Mouse (Mus musculus) intestine, embryonic 15.5 days (tissue): Measurements from ENCODE around the gene Hfe2. TPM values are rescaled to one million over a fixed set of nuclear protein-coding genes. Genes with fewer than 3 reads are reported as not detected.
"Not testable (repeated sequence)": the region's sequence is repeated elsewhere in the genome, so short reads cannot be mapped to it uniquely, and the experiment has no call there.

Experiments used
- ATAC-seq: fragments of 200-750 bp; cut with Nextera tagmentation; 2 replicates; pipeline ENCODE4 v1.8.0; 2017; ENCODE audit warnings: moderate TSS enrichment, moderate library complexity
- H3K27ac ChIP-seq: fragments of 300-500 bp; sonication (generic); 2 replicates; pipeline ENCODE4 v1.5.1; 2015; ENCODE audit warnings: mild to moderate bottlenecking, inconsistent platforms
- H3K27me3 ChIP-seq: fragments of 300-500 bp; sonication (generic); replicated peaks from 2 replicates; pipeline ENCODE4 v1.6.1; 2015; ENCODE audit warnings: inconsistent platforms
- H3K36me3 ChIP-seq: fragments of 300-500 bp; sonication (generic); 2 replicates; pipeline ENCODE4 v1.6.1; 2015; ENCODE audit warnings: inconsistent platforms
- H3K4me1 ChIP-seq: fragments of 300-500 bp; sonication (generic); replicated peaks from 2 replicates; pipeline ENCODE4 v1.6.1; 2015; ENCODE audit warnings: inconsistent platforms
- H3K4me2 ChIP-seq: fragments of 300-500 bp; sonication (generic); replicated peaks from 2 replicates; pipeline ENCODE4 v1.6.1; 2015; ENCODE audit warnings: mild to moderate bottlenecking, inconsistent platforms
- H3K4me3 ChIP-seq: fragments of 300-500 bp; sonication (generic); replicated peaks from 2 replicates; pipeline ENCODE4 v1.5.1; 2015; ENCODE audit warnings: inconsistent platforms
- H3K9ac ChIP-seq: fragments of 300-500 bp; sonication (generic); 2 replicates; pipeline ENCODE4 v1.6.1; 2015; ENCODE audit warnings: inconsistent platforms
- H3K9me3 ChIP-seq: fragments of 300-500 bp; sonication (generic); 2 replicates; pipeline ENCODE4 v1.6.1; 2016; ENCODE audit warnings: inconsistent platforms
- WGBS: fragments of 180-500 bp; shearing (Covaris S2); methylation state at CpG from one replicate; pipeline ENCODE4 v1.1.7; 2015; 5-methylcytosine and 5-hydroxymethylcytosine counted together
- polyA plus RNA-seq: library from polyadenylated mRNA; unstranded; fragments of >200 nt; fragmentation: Nextera tagmentation; extraction: Ambion mirVana; gene quantifications from 2 replicates; pipeline ENCODE4 v1.2.1, GENCODE M21; 2015

Hfe2 gene
- polyA plus RNA-seq, 1 experiment from 2014 or later = 0.29 TPM

DNA sequence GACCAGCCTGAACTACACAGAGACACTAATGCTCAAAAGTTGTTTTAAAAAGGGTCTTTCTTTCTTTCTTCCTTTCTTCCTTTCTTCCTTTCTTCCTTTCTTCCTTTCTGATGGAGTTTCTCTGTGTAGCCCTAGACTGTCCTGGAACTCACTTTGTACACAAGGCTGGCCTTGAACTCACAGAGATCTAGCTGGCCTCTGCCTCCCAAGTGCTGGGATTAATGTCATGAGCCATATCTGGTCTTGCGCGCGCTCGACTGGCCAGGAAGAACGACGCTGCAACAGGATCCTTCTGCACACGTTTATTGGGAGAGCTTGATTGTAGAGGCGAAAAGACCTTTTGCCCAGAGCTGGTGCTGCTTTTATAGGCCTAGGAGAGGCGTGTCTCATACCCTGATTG, 17.0 kb upstream of the Hfe2 start:
- 90% methylated on average over 8 of the region's 9 CpGs for WGBS
- not testable (repeated sequence) for H3K36me3 ChIP-seq, H3K4me3 ChIP-seq, H3K27me3 ChIP-seq, H3K9me3 ChIP-seq, H3K9ac ChIP-seq, ATAC-seq, H3K4me1 ChIP-seq, H3K27ac ChIP-seq, H3K4me2 ChIP-seq

DNA sequence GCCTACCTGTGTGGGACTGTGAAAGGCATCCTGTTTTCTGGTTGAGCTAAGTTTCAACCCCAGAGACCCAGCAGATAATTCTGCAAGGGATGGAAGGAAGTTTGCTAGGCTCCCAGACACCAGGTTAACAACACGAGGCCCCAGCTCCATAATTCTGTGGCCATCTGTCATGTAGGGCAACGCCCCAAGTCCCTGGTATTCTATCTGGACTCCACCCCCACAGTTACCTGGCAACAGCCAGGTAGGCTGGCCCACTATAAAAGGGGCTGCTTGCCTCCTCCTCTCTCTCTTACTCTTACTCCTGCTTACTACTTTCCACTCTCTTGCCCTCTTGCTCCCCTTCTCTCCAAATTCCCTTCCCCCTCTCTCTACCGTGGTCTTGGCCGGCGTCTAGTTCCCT, 4.8 kb upstream of the Hfe2 start:
- H3K27me3 ChIP-seq = 0 out of 2 replicates have a peak, but pooled peaks cover 2% of the 10 kb centered on the region
- 25% methylated on average over 5 of the region's 5 CpGs for WGBS
- peak; percentile 79 for ATAC-seq
- H3K4me2 ChIP-seq = 0 out of 2 replicates have a peak overlapping the region, but pooled peaks have one; percentile 24
- H3K9me3 ChIP-seq = no peaks in the 10 kb centered on the region
- no peaks in the 10 kb centered on the region for H3K4me1 ChIP-seq
- H3K36me3 ChIP-seq = no peaks in the 10 kb centered on the region
- no peak overlapping the region for H3K4me3 ChIP-seq
- H3K27ac ChIP-seq = no peak overlapping the region
- no peak overlapping the region for H3K9ac ChIP-seq

DNA sequence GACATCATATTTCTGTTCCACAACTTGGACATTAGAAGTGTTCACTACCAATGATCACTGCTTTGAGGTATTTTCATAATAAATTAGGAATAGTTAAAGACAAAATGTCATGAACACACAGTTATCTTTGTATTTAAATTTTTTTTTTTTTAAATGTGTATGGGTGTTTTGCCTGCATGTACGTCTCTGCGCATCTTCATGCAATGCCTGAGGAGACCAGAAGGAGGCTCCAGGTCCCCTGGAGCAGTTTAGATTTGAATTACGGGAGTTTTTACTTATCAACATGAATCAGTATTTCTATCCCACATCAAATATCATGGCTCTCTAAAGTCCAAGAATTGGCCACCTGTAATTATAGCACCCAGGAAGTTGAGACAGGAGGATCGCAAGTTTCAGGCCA, 2.8 kb upstream of the Hfe2 start:
- Histone ChIP-seq H3K4me3 (no peak overlapping the region), H3K4me1 (peaks cover 5% of the 10 kb centered on the region), H3K9ac (no peak overlapping the region), H3K9me3 (no peaks in the 10 kb centered on the region), H3K36me3 (no peaks in the 10 kb centered on the region), H3K27ac (no peak overlapping the region), H3K4me2 (no peak overlapping the region), H3K27me3 (peaks cover 16% of the 10 kb centered on the region)
- WGBS = 65% methylated on average over 4 of the region's 4 CpGs
- no peak for ATAC-seq

DNA sequence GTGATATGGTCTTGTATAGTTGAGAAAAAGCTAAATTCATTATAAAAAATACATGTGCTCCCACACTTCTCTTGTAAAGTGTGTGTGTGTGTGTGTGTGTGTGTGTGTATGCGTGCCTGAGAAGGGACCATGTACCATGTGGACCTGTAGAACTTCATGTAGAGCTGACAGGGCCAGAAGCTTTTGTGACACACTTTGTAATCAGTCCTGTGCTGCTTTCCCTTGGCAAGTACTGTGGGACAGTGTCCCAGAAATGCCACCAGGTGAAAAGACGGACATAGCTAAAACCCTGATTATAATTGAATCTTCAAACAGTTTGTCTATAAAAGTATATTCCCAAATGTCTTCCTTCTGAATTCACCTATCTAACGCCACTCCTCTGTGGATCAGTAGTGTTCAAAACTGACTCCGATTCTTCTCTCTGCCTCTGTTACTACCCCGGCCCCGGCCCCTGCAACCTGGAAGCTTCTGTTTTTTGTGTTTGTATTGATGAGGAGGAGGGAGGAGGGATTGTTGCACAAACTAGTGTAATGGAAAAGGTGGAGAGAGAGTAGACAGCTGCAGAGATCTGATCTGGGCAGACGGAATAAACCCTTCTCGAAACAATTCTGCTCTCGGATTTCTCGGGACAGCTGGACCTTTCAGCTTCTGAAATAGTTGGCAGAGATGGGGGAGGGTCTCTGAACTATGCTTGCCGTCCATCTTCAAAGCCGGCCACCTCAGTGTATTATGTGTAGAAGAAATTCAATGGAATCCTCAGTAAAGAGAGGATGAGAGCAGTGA, 753 bp upstream of the Hfe2 start:
- 67% methylated on average over 12 of the region's 12 CpGs for WGBS
- no peak for ATAC-seq

DNA sequence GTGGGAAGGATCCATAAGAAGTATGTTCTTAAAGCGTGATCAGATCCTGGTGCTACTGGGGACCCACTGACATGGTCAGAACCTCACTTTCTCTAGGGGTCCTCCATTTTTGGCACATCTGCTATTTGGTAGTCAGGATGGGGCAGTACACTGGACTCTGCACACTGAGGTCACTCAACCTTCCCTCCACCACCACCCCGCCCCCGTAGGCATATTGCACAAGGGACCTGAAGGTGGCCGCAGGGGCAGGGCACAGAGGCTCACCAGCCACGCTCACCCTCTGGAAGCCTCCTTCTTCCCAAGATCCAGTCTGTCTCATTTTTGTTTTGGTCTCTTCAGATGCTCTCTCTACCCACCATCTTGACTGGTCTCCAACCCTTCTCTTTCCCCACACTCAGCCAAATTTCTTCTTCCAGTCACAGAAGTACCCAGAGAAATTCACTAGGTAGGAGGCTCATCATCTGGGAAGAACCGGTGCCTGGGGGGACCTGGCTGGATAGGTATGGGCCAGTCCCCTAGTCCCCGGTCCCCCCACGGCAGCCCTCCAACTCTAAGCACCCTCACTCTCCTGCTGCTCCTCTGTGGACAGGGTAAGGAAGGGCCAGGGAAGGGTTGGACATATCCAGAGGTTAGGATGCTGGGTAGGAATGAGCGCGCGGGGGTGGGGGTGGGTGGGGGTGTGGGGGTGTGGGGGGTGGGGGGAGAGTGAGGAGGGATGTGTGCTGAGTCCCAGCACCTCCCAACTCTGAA, 1.2 kb downstream of the Hfe2 start:
- H3K9me3 ChIP-seq = no peaks in the 10 kb centered on the region
- no peak overlapping the region for H3K27ac ChIP-seq
- H3K9ac ChIP-seq = no peak overlapping the region
- peaks cover 35% of the 10 kb centered on the region for H3K27me3 ChIP-seq
- peaks cover 8% of the 10 kb centered on the region for H3K4me1 ChIP-seq
- no peak overlapping the region for H3K4me3 ChIP-seq
- ATAC-seq = no peak; the same call in 1 of the 2 replicates
- H3K4me2 ChIP-seq = no peak overlapping the region
- 69% methylated on average over 11 of the region's 11 CpGs for WGBS
- H3K36me3 ChIP-seq = no peaks in the 10 kb centered on the region

More for the DNA sequence above, 753 bp upstream of the Hfe2 start:
- Histone ChIP-seq H3K27ac (no peak overlapping the region), H3K27me3 (peaks cover 35% of the 10 kb centered on the region), H3K9ac (no peak overlapping the region), H3K36me3 (no peaks in the 10 kb centered on the region), H3K4me1 (peaks cover 8% of the 10 kb centered on the region), H3K4me2 (no peak overlapping the region), H3K9me3 (no peaks in the 10 kb centered on the region), H3K4me3 (no peak overlapping the region)

DNA sequence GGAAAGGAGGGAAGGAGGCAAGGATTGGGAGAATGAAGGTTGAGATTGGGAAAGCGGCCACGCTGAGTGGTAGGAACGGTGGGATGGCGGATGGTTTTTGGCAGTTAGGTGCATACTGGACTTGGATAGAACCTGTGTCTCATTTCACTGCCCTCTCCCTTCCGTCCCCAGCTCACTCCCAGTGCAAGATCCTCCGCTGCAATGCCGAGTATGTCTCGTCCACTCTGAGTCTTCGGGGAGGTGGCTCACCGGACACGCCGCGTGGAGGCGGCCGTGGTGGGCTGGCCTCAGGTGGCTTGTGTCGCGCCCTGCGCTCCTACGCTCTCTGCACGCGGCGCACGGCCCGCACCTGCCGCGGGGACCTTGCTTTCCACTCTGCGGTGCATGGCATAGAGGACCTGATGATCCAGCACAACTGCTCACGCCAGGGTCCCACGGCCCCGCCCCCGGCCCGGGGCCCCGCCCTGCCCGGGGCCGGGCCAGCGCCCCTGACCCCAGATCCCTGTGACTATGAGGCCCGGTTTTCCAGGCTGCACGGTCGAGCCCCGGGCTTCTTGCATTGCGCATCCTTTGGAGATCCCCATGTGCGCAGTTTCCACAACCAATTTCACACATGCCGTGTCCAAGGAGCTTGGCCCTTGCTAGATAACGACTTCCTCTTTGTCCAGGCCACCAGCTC, 2.0 kb downstream of the Hfe2 start:
- no peaks in the 10 kb centered on the region for H3K9me3 ChIP-seq
- H3K4me2 ChIP-seq = peak overlapping the region; percentile 83
- no peak overlapping the region for H3K27ac ChIP-seq
- 3% methylated on average over 44 of the region's 44 CpGs for WGBS
- peaks cover 8% of the 10 kb centered on the region for H3K4me1 ChIP-seq
- H3K4me3 ChIP-seq = peak overlapping the region; percentile 39
- ATAC-seq = 0 out of 2 replicates have a peak, but pooled peaks have one; percentile 43
- H3K27me3 ChIP-seq = peaks cover 35% of the 10 kb centered on the region
- no peaks in the 10 kb centered on the region for H3K36me3 ChIP-seq
- peak overlapping the region; percentile 21; the same call in 1 of the 2 replicates for H3K9ac ChIP-seq

DNA sequence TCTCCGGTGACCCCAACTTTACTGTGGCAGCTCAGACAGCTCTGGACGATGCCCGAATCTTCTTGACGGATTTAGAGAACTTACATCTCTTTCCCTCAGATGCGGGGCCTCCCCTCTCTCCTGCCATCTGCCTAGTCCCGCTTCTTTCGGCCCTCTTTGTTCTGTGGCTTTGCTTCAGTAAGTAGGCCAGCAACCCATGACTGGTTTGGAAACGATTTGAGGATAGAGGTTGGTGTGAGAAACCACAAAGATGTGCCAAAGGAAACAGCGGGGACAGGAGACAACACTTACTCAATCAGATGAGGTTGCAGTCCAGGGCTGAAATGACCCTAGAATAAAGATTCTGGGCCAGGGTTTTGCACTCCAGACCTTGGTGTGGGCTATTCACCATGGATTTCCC, 3.5 kb downstream of the Hfe2 start:
- H3K27ac ChIP-seq = no peak overlapping the region
- H3K9me3 ChIP-seq = no peaks in the 10 kb centered on the region
- H3K36me3 ChIP-seq = no peaks in the 10 kb centered on the region
- H3K4me1 ChIP-seq = peaks cover 8% of the 10 kb centered on the region
- no peak overlapping the region for H3K9ac ChIP-seq
- ATAC-seq = no peak
- WGBS = 52% methylated on average over 9 of the region's 9 CpGs
- no peak overlapping the region for H3K4me3 ChIP-seq
- H3K4me2 ChIP-seq = no peak overlapping the region
- H3K27me3 ChIP-seq = peaks cover 35% of the 10 kb centered on the region

DNA sequence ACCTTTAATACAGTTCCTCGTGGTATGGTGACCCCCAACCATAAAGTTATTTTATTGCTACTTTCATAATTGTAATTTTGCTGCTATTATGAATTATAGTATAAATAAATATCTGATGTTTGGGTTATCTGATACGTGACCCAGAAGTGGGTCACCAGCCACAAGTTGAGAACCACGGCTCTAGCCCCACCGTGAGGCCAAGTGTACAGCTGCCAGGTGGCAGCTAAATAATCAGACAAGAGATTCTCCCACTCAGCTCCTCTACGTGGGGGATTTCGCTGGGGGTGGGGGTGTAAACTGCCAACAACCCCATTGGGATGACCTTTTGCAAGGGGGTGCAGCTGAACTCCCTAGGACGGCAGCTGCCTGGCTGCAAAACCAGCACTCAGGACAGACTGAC, 7.1 kb downstream of the Hfe2 start:
- no peak overlapping the region for H3K27ac ChIP-seq
- H3K9ac ChIP-seq = no peak overlapping the region
- no peak overlapping the region for H3K4me2 ChIP-seq
- ATAC-seq = no peak
- no peak overlapping the region for H3K4me3 ChIP-seq
- peaks cover 20% of the 10 kb centered on the region for H3K27me3 ChIP-seq
- H3K36me3 ChIP-seq = no peaks in the 10 kb centered on the region
- H3K4me1 ChIP-seq = peaks cover 3% of the 10 kb centered on the region
- no peaks in the 10 kb centered on the region for H3K9me3 ChIP-seq
- WGBS = 54% methylated on average over 7 of the region's 7 CpGs

DNA sequence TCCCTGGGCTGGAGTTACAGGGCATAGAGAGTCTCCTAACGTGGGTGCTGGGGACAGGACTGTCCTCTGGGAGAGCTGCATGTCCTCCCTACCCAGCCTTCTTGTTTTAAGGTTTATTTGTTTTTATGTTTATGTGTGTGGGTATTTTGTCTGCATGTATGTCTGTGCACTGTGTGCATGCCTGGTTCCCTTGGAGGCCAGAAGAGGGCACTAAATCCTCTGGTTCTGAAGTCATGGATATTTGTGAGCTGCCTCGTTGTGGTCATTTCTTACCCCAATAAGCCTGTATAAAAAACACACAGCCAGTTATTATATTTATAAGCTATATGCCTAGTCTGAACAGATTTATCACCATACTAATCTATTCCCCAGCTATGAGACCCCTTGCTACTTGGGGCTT, 9.3 kb downstream of the Hfe2 start:
- Histone ChIP-seq H3K4me2 (no peak overlapping the region), H3K4me1 (no peaks in the 10 kb centered on the region), H3K27me3 (no peaks in the 10 kb centered on the region), H3K4me3 (no peak overlapping the region), H3K9me3 (no peaks in the 10 kb centered on the region), H3K9ac (no peak overlapping the region), H3K36me3 (no peaks in the 10 kb centered on the region), H3K27ac (no peak overlapping the region)
- no peak for ATAC-seq
- WGBS = 60% methylated on average over 2 of the region's 2 CpGs

DNA sequence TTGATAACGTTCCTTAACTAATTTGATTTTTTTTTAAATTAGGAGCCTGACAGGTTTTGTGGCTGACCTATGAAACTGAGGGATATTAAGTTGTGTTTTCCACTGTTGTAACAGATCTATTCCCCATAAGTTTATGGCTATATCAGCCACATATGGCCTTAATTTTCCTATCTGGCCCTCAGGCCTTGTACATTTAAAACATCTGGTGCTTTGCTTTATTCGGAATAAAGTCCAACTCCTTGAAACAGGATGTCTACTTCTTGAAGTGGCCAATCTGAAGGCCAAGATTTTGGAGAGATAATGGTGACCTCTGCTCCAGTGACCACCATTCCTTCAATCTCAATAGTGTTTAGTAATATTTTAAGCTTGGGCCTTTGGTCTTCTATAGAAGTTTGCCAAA, 14.3 kb downstream of the Hfe2 start:
- Histone ChIP-seq H3K36me3 (no peaks in the 10 kb centered on the region), H3K4me1 (no peaks in the 10 kb centered on the region), H3K4me2 (no peak overlapping the region), H3K27ac (no peak overlapping the region), H3K9ac (no peak overlapping the region), H3K27me3 (no peaks in the 10 kb centered on the region), H3K9me3 (no peaks in the 10 kb centered on the region), H3K4me3 (no peak overlapping the region)
- WGBS = 73% methylated on average over 2 of the region's 2 CpGs
- no peak for ATAC-seq

DNA sequence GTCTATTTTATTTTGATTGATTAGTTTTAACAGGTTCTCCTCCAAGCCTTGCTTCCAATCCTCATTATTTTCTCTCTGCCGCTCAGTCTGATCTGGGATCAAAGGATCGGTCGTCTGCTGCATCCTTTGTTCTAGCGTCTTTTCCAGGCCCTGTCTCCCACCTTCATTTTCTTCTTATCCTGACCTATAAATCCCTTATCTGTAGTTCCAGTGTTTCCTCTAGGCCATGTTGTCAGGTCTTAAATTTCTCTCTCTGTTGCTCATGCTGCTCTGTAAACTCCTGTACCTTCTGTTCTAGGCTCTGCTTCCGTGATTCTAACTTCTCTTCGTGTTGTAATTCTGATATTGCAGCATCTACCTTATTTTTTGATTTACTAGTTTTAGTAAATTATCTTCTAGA, 15.8 kb downstream of the Hfe2 start:
- 48% methylated on average over 6 of the region's 6 CpGs for WGBS
- H3K9ac ChIP-seq = no peak overlapping the region
- no peak for ATAC-seq

DNA sequence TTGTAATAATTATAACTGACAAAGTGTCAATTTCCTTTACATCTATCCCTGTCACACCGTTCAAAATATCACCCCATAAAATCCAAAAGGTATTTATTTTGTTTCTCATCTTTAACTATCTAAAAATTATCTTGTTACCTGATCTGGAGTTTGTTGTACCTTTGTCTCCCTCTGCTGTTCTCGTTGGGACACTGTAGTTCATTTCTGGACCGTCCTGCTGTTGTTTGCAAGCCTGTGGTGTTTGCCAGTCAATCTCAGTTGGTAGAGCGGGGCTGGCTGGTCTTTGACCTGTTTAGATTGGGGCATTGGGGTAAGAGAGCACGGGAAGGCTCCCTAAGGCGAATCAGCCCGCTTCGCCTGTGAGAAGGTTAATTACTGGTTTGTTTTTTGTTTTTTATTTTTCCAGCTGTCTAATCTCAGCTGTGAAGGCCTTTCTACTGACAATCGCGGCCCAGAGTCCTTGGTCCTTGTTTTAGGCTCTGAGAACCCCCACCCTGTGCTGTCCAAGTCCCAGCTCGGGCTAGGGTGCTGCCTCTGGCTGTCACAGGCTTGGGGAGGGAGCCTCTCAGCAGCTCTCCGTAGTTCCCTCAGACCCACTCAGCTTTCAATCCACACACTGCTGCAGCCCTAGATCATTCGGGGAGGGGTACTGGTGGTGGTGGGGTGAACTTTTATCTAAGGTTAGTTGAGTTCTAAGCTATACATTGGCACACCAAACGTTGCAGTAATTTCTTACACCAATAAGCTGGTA, 16.5 kb downstream of the Hfe2 start:
- H3K4me3 ChIP-seq = no peak overlapping the region
- H3K9me3 ChIP-seq = no peaks in the 10 kb centered on the region
- H3K4me2 ChIP-seq = no peak overlapping the region
- no peak overlapping the region for H3K9ac ChIP-seq
- WGBS = 21% methylated on average over 14 of the region's 14 CpGs
- H3K4me1 ChIP-seq = no peaks in the 10 kb centered on the region
- H3K27ac ChIP-seq = no peak overlapping the region
- no peaks in the 10 kb centered on the region for H3K27me3 ChIP-seq
- H3K36me3 ChIP-seq = no peaks in the 10 kb centered on the region
- no peak for ATAC-seq

More for the DNA sequence above, 15.8 kb downstream of the Hfe2 start:
- Histone ChIP-seq H3K36me3 (no peaks in the 10 kb centered on the region), H3K4me1 (no peaks in the 10 kb centered on the region), H3K4me2 (no peak overlapping the region), H3K27me3 (no peaks in the 10 kb centered on the region), H3K9me3 (no peaks in the 10 kb centered on the region), H3K4me3 (no peak overlapping the region), H3K27ac (no peak overlapping the region)
